Mouse (Mus musculus): ENCODE measurements at regions not wholly inside any gene's neighbourhood (a gene's known extent, or its start where the extent isn't known, plus 50 kb on each side); places are given as distances from the start of the nearest gene placed in this dataset.

GRCm38 (mm10) chr8:77973714-77974113 lies 239.4 kb upstream of the Ttc29 start:
- no peak overlapping the region for H3K4me3 ChIP-seq (replicated peaks; ENCODE audit: low read length)
- no peak overlapping the region for H3K4me2 ChIP-seq (replicated peaks; ENCODE audit: low read depth, low read length, severe bottlenecking)
- no peak overlapping the region for H3K27ac ChIP-seq (replicated peaks; ENCODE audit: low read depth, low read length)
- WGBS = 47% methylated on average over 4 of the region's 4 CpGs
- TF ChIP-seq POLR2A (IDR thresholded peaks at IDR 0.05; ENCODE audit: borderline replicate concordance, extremely low read depth, insufficient read depth, insufficient read length) = no peak
- DNase-seq (ENCODE audit: low spot score) (no peak), ATAC-seq (ENCODE audit: low FRiP score, low read depth) (no peak)
- no peaks in the 10 kb centered on the region for H3K36me3 ChIP-seq (ENCODE audit: control insufficient read depth, insufficient read depth, low read length)
- no peaks in the 10 kb centered on the region for H3K27me3 ChIP-seq (ENCODE audit: control insufficient read depth, insufficient read depth, low read length)
- H3K9me3 ChIP-seq (ENCODE audit: control insufficient read depth, low read length) = no peaks in the 10 kb centered on the region
- H3K4me1 ChIP-seq (ENCODE audit: control insufficient read depth, insufficient read depth, low read length) = peaks cover 7% of the 10 kb centered on the region; the same call in 1 of the 2 replicates
- no peak overlapping the region for H3K9ac ChIP-seq (ENCODE audit: low read depth, low read length, severe bottlenecking)

- H3K9me3 ChIP-seq (ENCODE audit: control insufficient read depth, low read length) = no peaks in the 10 kb centered on the region
- H3K9ac ChIP-seq (ENCODE audit: low read depth, low read length, severe bottlenecking) = no peak overlapping the region
- H3K36me3 ChIP-seq (ENCODE audit: control insufficient read depth, insufficient read depth, low read length) = no peaks in the 10 kb centered on the region
- no peak for DNase-seq (ENCODE audit: low spot score)
- no peak for ATAC-seq (ENCODE audit: low FRiP score, low read depth)
- no peak overlapping the region for H3K27ac ChIP-seq (replicated peaks; ENCODE audit: low read depth, low read length)
- no peaks in the 10 kb centered on the region for H3K27me3 ChIP-seq (ENCODE audit: control insufficient read depth, insufficient read depth, low read length)
- no peak overlapping the region for H3K4me3 ChIP-seq (replicated peaks; ENCODE audit: low read length)
- 75% methylated on average over 2 of the region's 2 CpGs for WGBS
- no peaks in the 10 kb centered on the region for H3K4me1 ChIP-seq (ENCODE audit: control insufficient read depth, insufficient read depth, low read length)
- TF ChIP-seq POLR2A (IDR thresholded peaks at IDR 0.05; ENCODE audit: borderline replicate concordance, extremely low read depth, insufficient read depth, insufficient read length) = no peak
- no peak overlapping the region for H3K4me2 ChIP-seq (replicated peaks; ENCODE audit: low read depth, low read length, severe bottlenecking)
Measured at GRCm38 (mm10) chr8:77979106-77979505, 234.0 kb upstream of the Ttc29 start.

DNA sequence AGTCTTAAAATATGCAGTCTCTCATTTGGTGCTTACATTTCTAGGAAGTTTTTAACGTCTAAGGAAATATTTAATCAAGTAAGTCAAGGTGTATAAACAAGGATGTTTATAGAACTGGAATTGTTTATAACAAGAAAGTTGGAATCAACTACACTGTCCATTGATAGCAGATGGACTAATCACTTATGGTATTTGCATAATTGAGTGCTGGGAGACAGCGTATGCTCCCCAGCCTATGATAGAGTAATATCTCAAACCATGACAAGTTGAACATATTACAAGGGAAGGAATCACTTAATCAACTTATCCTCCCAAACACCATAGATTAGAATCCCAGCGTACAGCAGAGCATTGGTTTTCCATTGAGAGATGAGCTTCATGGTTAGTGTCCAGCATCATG lies 232.4 kb upstream of the Ttc29 start:
- H3K27ac ChIP-seq (replicated peaks; ENCODE audit: low read depth, low read length) = no peak overlapping the region
- no peaks in the 10 kb centered on the region for H3K9me3 ChIP-seq (ENCODE audit: control insufficient read depth, low read length)
- no peak for ATAC-seq (ENCODE audit: low FRiP score, low read depth)
- no peak for TF ChIP-seq POLR2A (IDR thresholded peaks at IDR 0.05; ENCODE audit: borderline replicate concordance, extremely low read depth, insufficient read depth, insufficient read length)
- 88% methylated on average over 3 of the region's 3 CpGs for WGBS
- no peak overlapping the region for H3K9ac ChIP-seq (ENCODE audit: low read depth, low read length, severe bottlenecking)
- no peaks in the 10 kb centered on the region for H3K4me1 ChIP-seq (ENCODE audit: control insufficient read depth, insufficient read depth, low read length)
- DNase-seq (ENCODE audit: low spot score) = no peak
- H3K4me2 ChIP-seq (replicated peaks; ENCODE audit: low read depth, low read length, severe bottlenecking) = no peak overlapping the region
- no peak overlapping the region for H3K4me3 ChIP-seq (replicated peaks; ENCODE audit: low read length)
- no peaks in the 10 kb centered on the region for H3K36me3 ChIP-seq (ENCODE audit: control insufficient read depth, insufficient read depth, low read length)
- H3K27me3 ChIP-seq (ENCODE audit: control insufficient read depth, insufficient read depth, low read length) = no peaks in the 10 kb centered on the region

GRCm38 (mm10) chr8:77982031-77982430 lies 231.1 kb upstream of the Ttc29 start:
- H3K36me3 ChIP-seq (ENCODE audit: control insufficient read depth, insufficient read depth, low read length) = no peaks in the 10 kb centered on the region
- H3K4me3 ChIP-seq (replicated peaks; ENCODE audit: low read length) = no peak overlapping the region
- H3K27ac ChIP-seq (replicated peaks; ENCODE audit: low read depth, low read length) = no peak overlapping the region
- no peaks in the 10 kb centered on the region for H3K4me1 ChIP-seq (ENCODE audit: control insufficient read depth, insufficient read depth, low read length)
- no peak overlapping the region for H3K4me2 ChIP-seq (replicated peaks; ENCODE audit: low read depth, low read length, severe bottlenecking)
- no peak for TF ChIP-seq POLR2A (IDR thresholded peaks at IDR 0.05; ENCODE audit: borderline replicate concordance, extremely low read depth, insufficient read depth, insufficient read length)
- ATAC-seq (ENCODE audit: low FRiP score, low read depth) (no peak), DNase-seq (ENCODE audit: low spot score) (no peak)
- H3K27me3 ChIP-seq (ENCODE audit: control insufficient read depth, insufficient read depth, low read length) = no peaks in the 10 kb centered on the region
- 84% methylated on average over 3 of the region's 3 CpGs for WGBS
- H3K9ac ChIP-seq (ENCODE audit: low read depth, low read length, severe bottlenecking) = no peak overlapping the region
- H3K9me3 ChIP-seq (ENCODE audit: control insufficient read depth, low read length) = no peaks in the 10 kb centered on the region

GRCm38 (mm10) chr8:77983476-77983875 lies 229.6 kb upstream of the Ttc29 start:
- Histone ChIP-seq H3K4me2 (replicated peaks; ENCODE audit: low read depth, low read length, severe bottlenecking) (no peak overlapping the region), H3K36me3 (ENCODE audit: control insufficient read depth, insufficient read depth, low read length) (no peaks in the 10 kb centered on the region), H3K27me3 (ENCODE audit: control insufficient read depth, insufficient read depth, low read length) (no peaks in the 10 kb centered on the region), H3K9me3 (ENCODE audit: control insufficient read depth, low read length) (no peaks in the 10 kb centered on the region), H3K4me1 (ENCODE audit: control insufficient read depth, insufficient read depth, low read length) (no peaks in the 10 kb centered on the region; the same call in 1 of the 2 replicates), H3K9ac (ENCODE audit: low read depth, low read length, severe bottlenecking) (no peak overlapping the region), H3K27ac (replicated peaks; ENCODE audit: low read depth, low read length) (no peak overlapping the region), H3K4me3 (replicated peaks; ENCODE audit: low read length) (no peak overlapping the region)
- no peak for ATAC-seq (ENCODE audit: low FRiP score, low read depth)
- WGBS = 71% methylated on average over 3 of the region's 3 CpGs
- no peak for TF ChIP-seq POLR2A (IDR thresholded peaks at IDR 0.05; ENCODE audit: borderline replicate concordance, extremely low read depth, insufficient read depth, insufficient read length)
- no peak for DNase-seq (ENCODE audit: low spot score)

DNA sequence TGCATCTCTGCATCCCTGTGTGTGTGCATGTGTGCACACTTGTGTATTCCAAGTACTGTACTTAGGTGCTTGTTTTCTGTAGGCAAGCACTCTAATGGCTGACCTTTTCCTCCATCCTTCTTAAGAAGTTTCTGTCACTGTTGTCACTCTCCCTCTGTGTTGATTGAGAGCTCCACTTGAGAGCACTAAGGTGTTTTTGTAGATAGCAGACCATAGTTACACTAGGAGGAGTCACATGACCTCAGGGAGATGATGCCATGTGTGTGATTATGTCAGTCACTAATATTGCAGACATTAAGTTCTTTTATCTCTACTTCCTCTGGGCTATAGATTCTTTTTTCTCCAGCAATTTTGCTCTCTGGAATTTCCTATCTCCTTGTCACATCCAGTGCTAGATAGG lies 225.9 kb upstream of the Ttc29 start:
- no peaks in the 10 kb centered on the region for H3K9me3 ChIP-seq (ENCODE audit: control insufficient read depth, low read length)
- H3K27me3 ChIP-seq (ENCODE audit: control insufficient read depth, insufficient read depth, low read length) = no peaks in the 10 kb centered on the region
- ATAC-seq (ENCODE audit: low FRiP score, low read depth) = no peak
- H3K4me2 ChIP-seq (replicated peaks; ENCODE audit: low read depth, low read length, severe bottlenecking) = no peak overlapping the region
- no peak for DNase-seq (ENCODE audit: low spot score)
- H3K27ac ChIP-seq (replicated peaks; ENCODE audit: low read depth, low read length) = no peak overlapping the region
- no peak overlapping the region for H3K9ac ChIP-seq (ENCODE audit: low read depth, low read length, severe bottlenecking)
- H3K36me3 ChIP-seq (ENCODE audit: control insufficient read depth, insufficient read depth, low read length) = no peaks in the 10 kb centered on the region
- H3K4me3 ChIP-seq (replicated peaks; ENCODE audit: low read length) = no peak overlapping the region
- H3K4me1 ChIP-seq (ENCODE audit: control insufficient read depth, insufficient read depth, low read length) = no peaks in the 10 kb centered on the region; the same call in 1 of the 2 replicates
- no peak for TF ChIP-seq POLR2A (IDR thresholded peaks at IDR 0.05; ENCODE audit: borderline replicate concordance, extremely low read depth, insufficient read depth, insufficient read length)

All from limb, embryonic 14.5 days (tissue).